ENCODE assay signal across 10 mouse cellular contexts in the genomic region with DNA sequence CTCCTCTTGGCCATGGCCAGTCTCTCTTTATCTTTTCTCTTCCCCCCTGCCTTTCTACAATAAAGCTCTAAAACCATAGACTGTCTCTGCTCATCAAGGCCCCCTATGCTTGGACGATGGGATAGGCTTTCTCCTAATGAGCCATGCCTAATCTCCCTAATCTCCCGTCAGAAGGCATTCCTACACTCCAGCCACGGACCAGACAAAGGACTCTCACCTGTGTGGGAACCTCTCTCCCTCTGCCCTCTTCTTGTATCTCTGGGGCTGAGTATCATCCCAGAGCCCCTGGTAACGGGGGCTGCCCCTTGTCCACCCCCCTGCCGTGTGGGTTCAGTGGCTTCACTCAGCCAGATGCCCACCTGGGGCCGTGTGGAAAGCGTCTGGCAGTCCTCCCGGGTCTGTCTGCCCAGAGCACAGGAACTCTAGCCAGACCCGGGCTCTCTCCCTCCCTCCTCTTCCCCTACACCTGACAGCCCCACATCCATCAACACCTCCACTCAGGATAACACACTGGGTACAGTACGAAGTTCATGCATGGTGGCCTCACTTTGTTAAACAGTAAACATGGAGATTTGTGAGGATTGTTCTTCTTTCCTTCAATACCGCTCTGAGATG. TPM values are rescaled to one million over a fixed set of nuclear protein-coding genes. Genes with fewer than 3 reads are reported as not detected.
DNase-seq lines count a peak whose midpoint lies in the region; ATAC-seq and TF ChIP-seq lines count a peak whose summit lies in the region.
"Had no signal": no experiment of that assay in that cellular context is flagged by ENCODE, and none has a peak within 500 bp of the region (broad histone marks: within the 10 kb centered on the region; RNA-seq: fewer than 3 reads in every experiment).

No protein-coding gene starts in this region.

- intact Hi-C loops in heart, adult 2 months (cut with DNase I) = no loop called here

- H3K79me2 ChIP-seq in heart, adult 2 months (replicated peaks; ENCODE audit: control insufficient read depth, insufficient read depth, low read length) = no peaks in the 10 kb centered on the region

- H3K27ac ChIP-seq in heart, adult 2 months = no peak overlapping the region
- no peak overlapping the region for H3K27ac ChIP-seq in forebrain, embryonic 16.5 days (ENCODE audit: low read length)
- H3K27ac ChIP-seq in midbrain, embryonic 13.5 days = no peak overlapping the region
- H3K27ac ChIP-seq: embryonic facial prominence, embryonic 15.5 days had no signal

- ATAC-seq in forebrain, embryonic 16.5 days = peak; percentile 36; the same call in 1 of the 2 replicates
- ATAC-seq in midbrain, embryonic 13.5 days = peak; percentile 78
- ATAC-seq in erythroblast, adult 5-6 weeks (replicated peaks; ENCODE audit: low FRiP score, poor library complexity, severe bottlenecking) = no peak

- no peak overlapping the region for H3K9ac ChIP-seq in heart, adult 2 months (ENCODE audit: low read depth, low read length)
- H3K9ac ChIP-seq in forebrain, embryonic 16.5 days (replicated peaks; ENCODE audit: low read depth, low read length) = no peak overlapping the region
- no peak overlapping the region for H3K9ac ChIP-seq in midbrain, embryonic 13.5 days (replicated peaks)
- H3K9ac ChIP-seq: embryonic facial prominence, embryonic 15.5 days had no signal

- TF ChIP-seq EP300 in heart, adult 2 months (IDR thresholded peaks at IDR 0.05; ENCODE audit: insufficient read depth, low read depth, low read length) = no peak

- no peak for TF ChIP-seq CTCF in heart, adult 2 months (IDR thresholded peaks at IDR 0.05)

- no peaks in the 10 kb centered on the region for H3K4me1 ChIP-seq in heart, adult 2 months (ENCODE audit: control insufficient read depth, insufficient read depth, low read length)
- no peaks in the 10 kb centered on the region for H3K4me1 ChIP-seq in forebrain, embryonic 16.5 days (replicated peaks; ENCODE audit: control insufficient read depth, insufficient read depth, low read length)
- peaks cover 9% of the 10 kb centered on the region for H3K4me1 ChIP-seq in midbrain, embryonic 13.5 days (replicated peaks)
- H3K4me1 ChIP-seq: embryonic facial prominence, embryonic 15.5 days had no signal

- peak; percentile 89 for DNase-seq in heart, adult 11 months
- DNase-seq in heart, adult 2 months = no peak
- peak; percentile 22 for DNase-seq in kidney, adult 18-20 months
- DNase-seq in gastrocnemius, postnatal 25 days = no peak
- DNase-seq in urinary bladder, postnatal 25 days (ENCODE audit: low spot score) = no peak

- TF ChIP-seq POLR2A in heart, adult 2 months (IDR thresholded peaks at IDR 0.05; ENCODE audit: insufficient read depth, low read depth, low read length) = no peak

- no peaks in the 10 kb centered on the region for H3K27me3 ChIP-seq in heart, adult 2 months (ENCODE audit: control insufficient read depth, insufficient read depth, low read length)
- H3K27me3 ChIP-seq in forebrain, embryonic 16.5 days (replicated peaks; ENCODE audit: control insufficient read depth, insufficient read depth, low read length) = no peaks in the 10 kb centered on the region
- no peaks in the 10 kb centered on the region for H3K27me3 ChIP-seq in midbrain, embryonic 13.5 days
- H3K27me3 ChIP-seq: embryonic facial prominence, embryonic 15.5 days; megakaryocyte, embryonic 14.5 days had no signal

- 18% methylated on average over 11 of the region's 11 CpGs for WGBS in heart, adult 2 months
- 16% methylated on average over 11 of the region's 11 CpGs for WGBS in forebrain, embryonic 16.5 days
- WGBS in midbrain, embryonic 13.5 days = 17% methylated on average over 11 of the region's 11 CpGs

- H3K9me3 ChIP-seq in forebrain, embryonic 16.5 days (ENCODE audit: control insufficient read depth, low read length) = no peaks in the 10 kb centered on the region
- 0 out of 2 replicates have a peak, but pooled peaks cover 5% of the 10 kb centered on the region for H3K9me3 ChIP-seq in midbrain, embryonic 13.5 days
- H3K9me3 ChIP-seq: embryonic facial prominence, embryonic 15.5 days had no signal

- H3K4me3 ChIP-seq in heart, adult 2 months = no peak overlapping the region
- H3K4me3 ChIP-seq in forebrain, embryonic 16.5 days (replicated peaks; ENCODE audit: low read length) = no peak overlapping the region
- no peak overlapping the region for H3K4me3 ChIP-seq in midbrain, embryonic 13.5 days (replicated peaks)
- H3K4me3 ChIP-seq: embryonic facial prominence, embryonic 15.5 days; megakaryocyte, embryonic 14.5 days had no signal

- no peak overlapping the region for H3K4me2 ChIP-seq in forebrain, embryonic 16.5 days (ENCODE audit: low read length)
- H3K4me2 ChIP-seq in midbrain, embryonic 13.5 days (replicated peaks) = peak overlapping the region; percentile 24
- H3K4me2 ChIP-seq: embryonic facial prominence, embryonic 15.5 days had no signal

- no peaks in the 10 kb centered on the region for H3K36me3 ChIP-seq in heart, adult 2 months (ENCODE audit: control insufficient read depth, insufficient read depth, low read length)
- H3K36me3 ChIP-seq in forebrain, embryonic 16.5 days (ENCODE audit: control insufficient read depth, insufficient read depth) = no peaks in the 10 kb centered on the region
- peaks cover 2% of the 10 kb centered on the region for H3K36me3 ChIP-seq in midbrain, embryonic 13.5 days
- H3K36me3 ChIP-seq: embryonic facial prominence, embryonic 15.5 days had no signal

RNA-seq across cellular contexts. Expression of a gene that starts 37.2 kb away (rescaled TPM):
- 1 to 10 TPM; 4.4 to 4.5 TPM for total RNA-seq in heart, adult 2 months (2021)
- 3.1 and 4.3 TPM in 2 replicates for polyA plus RNA-seq in heart, adult 2 months (2012; rRNA removed)
- 64.9 and 65.6 TPM in 2 replicates for polyA plus RNA-seq in forebrain, embryonic 16.5 days (2015; fragmentation: Nextera tagmentation; extraction: Ambion mirVana)
- 51.6 and 55.5 TPM in 2 replicates for polyA plus RNA-seq in midbrain, embryonic 13.5 days (2015; fragmentation: Nextera tagmentation; extraction: Ambion mirVana)
- 59.6 and 64.9 TPM in 2 replicates for total RNA-seq in erythroblast, adult 5-6 weeks (2015; ENCODE audit: low replicate concordance)
- total RNA-seq in erythroblast, adult 5-6 weeks (2017; ENCODE audit: low replicate concordance) = 55.3 and 93.8 TPM in 2 replicates
- total RNA-seq in gastrocnemius, postnatal 25 days (2021) = 10 to 100 TPM; 11.5 to 12.3 TPM

Comparison
In these comparisons a context has a peak if more than half of its experiments do, and no peak if none do; other contexts are left out.
1. DNase-seq: peak in heart, adult 11 months (single experiment) and kidney, adult 18-20 months (single experiment); none in heart, adult 2 months (0 of 2), gastrocnemius, postnatal 25 days (single experiment) and urinary bladder, postnatal 25 days (single experiment).
2. RNA of a gene that starts 37.2 kb away (total RNA-seq): 55.3 to 93.8 TPM in erythroblast, adult 5-6 weeks; 11.5 to 12.3 TPM in gastrocnemius, postnatal 25 days and 4.4 to 4.5 TPM in heart, adult 2 months; every median in the first group is over 4 times any median in the second.